Mouse (Mus musculus) left cerebral cortex, postnatal 10 days (tissue): ENCODE data around the gene Hp. TPM values are rescaled to one million over a fixed set of nuclear protein-coding genes. Genes with fewer than 3 reads are reported as not detected.
A peak's percentile ranks its signal among the peaks of the same experiment; 100 is the strongest.

Experiments used
- DNase-seq, 2 experiments: peaks; one replicate each; pipeline ENCODE4 v3.0.0; 2021 to 2022; ENCODE audit warnings: low spot score in 2 of 2, mixed read lengths in 1 of 2; ENCODE audit errors: extremely low spot score in 1 of 2
- intact Hi-C: fragments of 180-260 bp; cut with DNase I; formaldehyde crosslinking; loops from one replicate; pipeline ENCODE4 v1.15.1; 2025
- total RNA-seq, 2 experiments: library from RNA; stranded (reverse); gene quantifications; 2 replicates each; pipeline ENCODE4 v1.2.3; 2021

Hp gene
- total RNA-seq, 2 experiments from 2014 or later, result not detected

GRCm38 (mm10) chr8:109565498-109566333, 13.3 kb downstream of the Hp start, which contains the start of the genes Dhx38 and Txnl4b:
Gene Dhx38 (minus strand): TSS chr8:109565861.
Gene Txnl4b (plus strand): TSS chr8:109565892.
- intact Hi-C loops, result loop anchor here (2.0 kb wide), 1 partner anchor 43 kb away; the partner anchor contains the start of gene Dhodh
- DNase-seq, result peak; percentile 98 to 99

GRCm38 (mm10) chr8:109564766-109565165, 14.2 kb downstream of the Hp start:
- intact Hi-C loops, result loop anchor here (2.0 kb wide), 1 partner anchor 44 kb away; the partner anchor contains the start of gene Dhodh
- DNase-seq, result no peak

- no peak for DNase-seq
- intact Hi-C loops, result loop anchor here (2.0 kb wide), 1 partner anchor 45 kb away; the partner anchor contains the start of gene Dhodh
Measured at GRCm38 (mm10) chr8:109563881-109564280, 15.1 kb downstream of the Hp start.

- DNase-seq, result peak in 1 of 2 experiments; percentile 47
- intact Hi-C loops, result no loop called here
Measured at GRCm38 (mm10) chr8:109551663-109552062, 27.3 kb downstream of the Hp start.

- DNase-seq, result no peak
- intact Hi-C loops, result no loop called here
Measured at GRCm38 (mm10) chr8:109544049-109544448, 34.9 kb downstream of the Hp start.

GRCm38 (mm10) chr8:109542748-109543519, 36.0 kb downstream of the Hp start:
- intact Hi-C loops, result no loop called here
- DNase-seq, result no peak

GRCm38 (mm10) chr8:109542165-109542564, 36.8 kb downstream of the Hp start:
- intact Hi-C loops, result no loop called here
- DNase-seq, result no peak

- intact Hi-C loops, result loop anchor here (10.0 kb wide), 1 partner anchor 112 kb away; no protein-coding TSS in a partner anchor
- peak; percentile 75 to 82 for DNase-seq
Measured at GRCm38 (mm10) chr8:109536703-109537102, 42.3 kb downstream of the Hp start.

- intact Hi-C loops, result loop anchor here (10.0 kb wide), 1 partner anchor 111 kb away; no protein-coding TSS in a partner anchor
- no peak for DNase-seq
Measured at GRCm38 (mm10) chr8:109535140-109535990, 43.6 kb downstream of the Hp start.

Other genes with a start within 250 kb of the Hp start
- gene Pmfbp1, start 85.1 kb downstream of the Hp start, total RNA-seq, result under 1 TPM; 0.22 to 0.58 TPM
- gene Dhx38, start 13.3 kb downstream of the Hp start, total RNA-seq, result 10 to 100 TPM; 21.9 to 24.1 TPM
- 10 to 100 TPM; 10.7 to 11.7 TPM for gene Txnl4b, start 13.3 kb downstream of the Hp start, total RNA-seq
- 10 to 100 TPM; 16.4 to 19.8 TPM for gene Dhodh, start 29.5 kb upstream of the Hp start, total RNA-seq
- under 1 TPM; 0.54 to 0.65 TPM for gene Pkd1l3, start 35.3 kb upstream of the Hp start, total RNA-seq
- gene Ist1, start 114.1 kb upstream of the Hp start, total RNA-seq, result 10 to 100 TPM; 79.7 to 80.9 TPM
- gene Zfp821, start 126.4 kb upstream of the Hp start, total RNA-seq, result 10 to 100 TPM; 64.8 to 69.0 TPM
- 10 to 100 TPM; 35.0 to 40.3 TPM for gene Atxn1l, start 158.6 kb upstream of the Hp start, total RNA-seq
- 10 to 100 TPM; 92.9 to 95.8 TPM for gene Ap1g1, start 199.4 kb upstream of the Hp start, total RNA-seq